Mouse (Mus musculus) ovary, postnatal 14 days (tissue): ENCODE measurements around the gene Car2.

Experiments used
- DNase-seq: peaks from one replicate; pipeline ENCODE4 v3.0.0; 2022; ENCODE audit warnings: low spot score

Car2 gene

GRCm38 (mm10) chr3:14878749-14879223, 7.3 kb upstream of the Car2 start:
- DNase-seq = no peak

GRCm38 (mm10) chr3:14879293-14879692, 6.8 kb upstream of the Car2 start:
- no peak for DNase-seq

GRCm38 (mm10) chr3:14880277-14880676, 5.8 kb upstream of the Car2 start:
- no peak for DNase-seq

GRCm38 (mm10) chr3:14882005-14882404, 4.1 kb upstream of the Car2 start:
- no peak for DNase-seq

GRCm38 (mm10) chr3:14882756-14883155, 3.3 kb upstream of the Car2 start:
- DNase-seq = no peak

GRCm38 (mm10) chr3:14884826-14885225, 1.2 kb upstream of the Car2 start:
- no peak for DNase-seq

GRCm38 (mm10) chr3:14887134-14887666, 1.1 kb downstream of the Car2 start:
- DNase-seq = no peak

- DNase-seq = no peak
Observed at GRCm38 (mm10) chr3:14887686-14888295, 1.7 kb downstream of the Car2 start.

- DNase-seq = no peak
Observed at GRCm38 (mm10) chr3:14888549-14888948, 2.5 kb downstream of the Car2 start.

GRCm38 (mm10) chr3:14889085-14889484, 3.0 kb downstream of the Car2 start:
- no peak for DNase-seq

- no peak for DNase-seq
Observed at GRCm38 (mm10) chr3:14889716-14890409, 3.8 kb downstream of the Car2 start.

- DNase-seq = no peak
Observed at GRCm38 (mm10) chr3:14892991-14893390, 6.9 kb downstream of the Car2 start.

- no peak for DNase-seq
Observed at GRCm38 (mm10) chr3:14893700-14894099, 7.6 kb downstream of the Car2 start.

GRCm38 (mm10) chr3:14895333-14895732, 9.3 kb downstream of the Car2 start:
- no peak for DNase-seq

GRCm38 (mm10) chr3:14897770-14898169, 11.7 kb downstream of the Car2 start:
- no peak for DNase-seq

GRCm38 (mm10) chr3:14903380-14903779, 17.3 kb downstream of the Car2 start:
- no peak for DNase-seq

- no peak for DNase-seq
Observed at GRCm38 (mm10) chr3:14904165-14904564, 18.1 kb downstream of the Car2 start.

GRCm38 (mm10) chr3:14907271-14907670, 21.2 kb downstream of the Car2 start:
- DNase-seq = no peak

GRCm38 (mm10) chr3:14911992-14912582, 26.0 kb downstream of the Car2 start:
- DNase-seq = no peak

- no peak for DNase-seq
Observed at GRCm38 (mm10) chr3:14913774-14914173, 27.7 kb downstream of the Car2 start.

- DNase-seq = no peak
Observed at GRCm38 (mm10) chr3:14915355-14915754, 29.3 kb downstream of the Car2 start.

GRCm38 (mm10) chr3:14917261-14917660, 31.2 kb downstream of the Car2 start:
- no peak for DNase-seq

GRCm38 (mm10) chr3:14944706-14945105, 58.6 kb downstream of the Car2 start:
- DNase-seq = no peak
